Mouse (Mus musculus) inflammation-experienced regulatory T-cells, adult 16 weeks (primary cell): Measurements from ENCODE around the gene Nphs2. TPM values are rescaled to one million over a fixed set of nuclear protein-coding genes. Genes with fewer than 3 reads are reported as not detected.

ENCODE experiments used
- polyA plus RNA-seq: library from polyadenylated mRNA; unstranded; fragments of 100-300 nt; shearing (Covaris generic); gene quantifications from one replicate; pipeline ENCODE4 v1.2.1, GENCODE M21; 2017

Gene Nphs2
- polyA plus RNA-seq = not detected

DNA sequence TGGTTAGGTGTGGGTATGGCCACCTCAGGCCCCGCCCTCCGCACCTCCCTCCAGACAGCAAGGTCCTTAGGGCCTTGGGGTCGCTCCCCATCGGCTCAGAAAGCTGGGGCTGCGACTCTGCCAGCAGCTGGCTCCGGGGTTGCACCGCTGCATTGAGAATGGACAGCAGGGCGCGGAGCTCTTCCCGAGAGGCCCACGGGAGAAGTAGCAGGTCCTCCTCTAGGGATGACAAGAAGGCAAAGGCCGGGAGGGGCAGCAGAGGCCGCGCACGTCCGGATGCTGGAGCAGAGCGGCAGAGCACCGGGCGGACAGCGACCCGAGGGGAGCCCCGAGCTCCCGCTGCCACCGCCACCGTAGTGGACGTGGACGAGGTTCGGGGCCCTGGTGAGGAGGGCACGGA lies at the start of gene Nphs2:
Gene Nphs2, plus strand, starts transcription at position 98 of the 400 bp plus-strand sequence.

DNA sequence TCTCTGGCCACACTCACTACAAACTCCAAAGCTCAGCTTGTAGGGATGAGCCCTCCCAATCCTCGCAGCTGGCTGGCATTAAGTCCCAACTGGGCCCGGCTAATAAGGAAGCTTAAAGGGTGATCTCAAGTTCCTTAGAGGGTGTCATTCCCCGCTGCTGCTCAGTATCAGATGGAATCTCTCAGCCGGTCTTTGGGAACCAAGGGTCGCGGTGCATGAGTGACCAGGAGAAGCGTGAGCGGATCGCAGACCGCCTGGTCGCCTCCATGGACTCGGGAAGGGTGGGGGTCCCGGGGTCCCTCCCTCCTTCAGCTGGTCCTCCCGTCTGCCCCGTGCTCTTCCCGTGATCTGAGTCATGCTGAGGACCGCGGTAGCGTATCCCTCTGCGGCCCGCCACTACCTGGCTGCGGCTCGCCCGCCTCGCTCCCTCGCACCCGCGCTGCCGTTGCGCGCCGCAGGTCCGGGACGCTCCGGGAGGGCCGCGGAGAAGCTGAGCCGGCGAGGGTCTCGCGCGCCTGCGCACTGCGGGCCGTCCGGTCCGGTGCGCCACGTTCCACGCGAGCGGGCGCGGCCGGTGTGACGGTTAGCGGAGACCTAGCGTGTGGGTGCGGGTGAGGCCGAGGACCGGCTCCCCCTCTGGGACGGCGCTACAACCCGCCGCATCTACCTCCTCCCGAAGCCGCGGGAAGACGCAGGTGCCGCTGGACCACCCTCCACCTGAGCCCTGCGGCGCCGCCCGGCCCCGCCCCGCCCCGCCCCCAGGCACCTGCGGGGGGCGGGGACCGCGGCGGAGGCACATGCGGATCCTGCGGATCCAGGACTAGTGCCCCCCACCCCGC lies 7.4 kb upstream of the Nphs2 start, which contains the start of gene Tdrd5:
Gene Tdrd5, minus strand, starts transcription at position 754 of the 839 bp plus-strand sequence.

DNA sequence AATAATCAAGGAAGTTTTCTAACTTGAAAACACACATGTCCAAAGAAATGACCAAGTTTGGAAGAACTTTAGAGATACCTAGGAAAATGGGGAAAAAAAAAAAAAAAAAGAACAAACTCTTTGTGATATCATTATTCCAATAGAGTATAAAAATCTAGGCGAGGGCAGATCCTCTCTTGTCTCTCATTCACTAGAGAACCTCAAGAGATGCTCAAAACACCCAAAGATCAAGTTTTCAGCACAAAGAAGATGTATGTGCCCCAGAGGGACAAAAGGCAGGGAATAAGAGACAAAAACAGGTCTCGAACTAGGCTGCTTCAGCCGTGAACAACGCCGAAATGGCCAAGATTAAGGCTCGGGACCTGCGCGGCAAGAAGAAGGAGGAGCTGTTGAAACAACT lies 55.2 kb downstream of the Nphs2 start, which contains the start of gene Gm2000:
Gene Gm2000, plus strand, starts transcription at position 301 of the 400 bp plus-strand sequence.

Other genes starting within 250 kb of the Nphs2 start
- not detected for gene Fam163a, start 105.7 kb upstream of the Nphs2 start, polyA plus RNA-seq
- not detected for gene Tdrd5, start 7.1 kb upstream of the Nphs2 start, polyA plus RNA-seq
- gene Gm2000, start 55.3 kb downstream of the Nphs2 start, polyA plus RNA-seq = 1,028 TPM
- 0.29 TPM for gene Axdnd1, start 110.4 kb downstream of the Nphs2 start, polyA plus RNA-seq
- gene Soat1, start 163.6 kb downstream of the Nphs2 start, polyA plus RNA-seq = 54.5 TPM
- gene Gm10031, start 213.3 kb downstream of the Nphs2 start, polyA plus RNA-seq = 0.99 TPM
- 2.5 TPM for gene Abl2, start 248.1 kb downstream of the Nphs2 start, polyA plus RNA-seq